Mouse (Mus musculus) midbrain, embryonic 10.5 days (tissue): ENCODE measurements around the gene Sympk. TPM values are rescaled to one million over a fixed set of nuclear protein-coding genes. Genes with fewer than 3 reads are reported as not detected.

Source experiments
- microRNA-seq: library from miRNA; unstranded; fragments of <30 nt; microRNA quantifications from one replicate; pipeline ENCODE4, GENCODE M21; 2017
- polyA plus RNA-seq: library from polyadenylated mRNA; unstranded; fragments of >200 nt; fragmentation: Nextera tagmentation; extraction: Ambion mirVana; gene quantifications from 2 replicates; pipeline ENCODE4 v1.2.1, GENCODE M21; 2016

Gene Sympk
- polyA plus RNA-seq, 1 experiment from 2014 or later = 45.7 TPM

Small RNAs within 50 kb of the gene (microRNA-seq; reads per million reads assigned to microRNA genes)
- gene Mir3100 = 1.8 reads per million

Other genes with a start within 250 kb of the Sympk start
- not detected in 2 replicates for gene Psg19, start 225.9 kb upstream of the Sympk start, polyA plus RNA-seq
- gene Psg17, start 202.8 kb upstream of the Sympk start, polyA plus RNA-seq = not detected in 2 replicates
- gene Mill2, start 184.4 kb upstream of the Sympk start, polyA plus RNA-seq = 0.14 and 0.30 TPM in 2 replicates
- 1.6 and 1.7 TPM in 2 replicates for gene Pglyrp1, start 153.0 kb upstream of the Sympk start, polyA plus RNA-seq
- 38.5 and 38.7 TPM in 2 replicates for gene Ccdc61, start 114.0 kb upstream of the Sympk start, polyA plus RNA-seq
- 3.9 and 6.2 TPM in 2 replicates for gene Nova2, start 98.5 kb upstream of the Sympk start, polyA plus RNA-seq
- gene Nanos2, start 37.0 kb upstream of the Sympk start, polyA plus RNA-seq = 0.07 and 0.16 TPM in 2 replicates
- 4.0 and 4.1 TPM in 2 replicates for gene Mypop, start 33.1 kb upstream of the Sympk start, polyA plus RNA-seq
- gene Irf2bp1, start 20.3 kb upstream of the Sympk start, polyA plus RNA-seq = 21.4 and 23.5 TPM in 2 replicates
- 0.09 TPM in 1 of 2 replicates, not detected in the other for gene Foxa3, start 839 bp upstream of the Sympk start, polyA plus RNA-seq
- gene Rsph6a, start 30.3 kb downstream of the Sympk start, polyA plus RNA-seq = not detected in 2 replicates
- gene Dmwd, start 51.9 kb downstream of the Sympk start, polyA plus RNA-seq = 17.3 and 18.0 TPM in 2 replicates
- gene Dmpk, start 59.5 kb downstream of the Sympk start, polyA plus RNA-seq = 8.2 and 8.8 TPM in 2 replicates
- gene Six5, start 70.2 kb downstream of the Sympk start, polyA plus RNA-seq = 7.2 and 8.0 TPM in 2 replicates
- gene Gm4969, start 94.0 kb downstream of the Sympk start, polyA plus RNA-seq = 1.1 TPM in 2 replicates
- gene Fbxo46, start 95.5 kb downstream of the Sympk start, polyA plus RNA-seq = 17.6 and 19.4 TPM in 2 replicates
- 17.0 and 21.2 TPM in 2 replicates for gene Qpctl, start 124.9 kb downstream of the Sympk start, polyA plus RNA-seq
- gene Snrpd2, start 125.3 kb downstream of the Sympk start, polyA plus RNA-seq = 168 and 180 TPM in 2 replicates
- gene Gipr, start 141.8 kb downstream of the Sympk start, polyA plus RNA-seq = 0.60 and 1.5 TPM in 2 replicates
- gene Eml2, start 152.0 kb downstream of the Sympk start, polyA plus RNA-seq = 4.3 and 4.8 TPM in 2 replicates
- gene Gpr4, start 188.2 kb downstream of the Sympk start, polyA plus RNA-seq = 2.4 and 2.6 TPM in 2 replicates
- gene Opa3, start 204.0 kb downstream of the Sympk start, polyA plus RNA-seq = 51.0 and 51.9 TPM in 2 replicates
- gene Vasp, start 247.4 kb downstream of the Sympk start, polyA plus RNA-seq = 49.3 and 52.7 TPM in 2 replicates